Mouse (Mus musculus) skeletal muscle tissue, adult 2 months (tissue): ENCODE data around the gene Zfp36.

Experiments
- DNase-seq: peaks from one replicate; pipeline ENCODE4 v3.0.0-alpha.2; 2012; ENCODE audit warnings: low read depth, low spot score

Zfp36 gene

GRCm38 (mm10) chr7:28384162-28384561 is 4.1 kb upstream of the Zfp36 start:
- no peak for DNase-seq

GRCm38 (mm10) chr7:28383606-28384005 is 3.6 kb upstream of the Zfp36 start:
- DNase-seq: no peak

GRCm38 (mm10) chr7:28382981-28383396 is 2.9 kb upstream of the Zfp36 start:
- peak; percentile 76 for DNase-seq

GRCm38 (mm10) chr7:28382347-28382951 is 2.4 kb upstream of the Zfp36 start:
- DNase-seq: peak; percentile 76

GRCm38 (mm10) chr7:28381938-28382337 is 1.9 kb upstream of the Zfp36 start:
- peak; percentile 92 for DNase-seq

GRCm38 (mm10) chr7:28381017-28381790 is 1.2 kb upstream of the Zfp36 start:
- DNase-seq: peak; percentile 94

GRCm38 (mm10) chr7:28378769-28379651 is 1.0 kb downstream of the Zfp36 start:
- peak; percentile 94 for DNase-seq

GRCm38 (mm10) chr7:28378066-28378690 is 1.9 kb downstream of the Zfp36 start:
- no peak for DNase-seq

- DNase-seq: no peak
These were observed 2.6 kb downstream of the Zfp36 start for GRCm38 (mm10) chr7:28377190-28378065.

- DNase-seq: peak; percentile 92
These were observed 3.9 kb downstream of the Zfp36 start for GRCm38 (mm10) chr7:28376011-28376771.

- peak; percentile 92 for DNase-seq
These were observed 4.7 kb downstream of the Zfp36 start for GRCm38 (mm10) chr7:28375176-28375921.

- no peak for DNase-seq
These were observed 5.4 kb downstream of the Zfp36 start for GRCm38 (mm10) chr7:28374647-28375046.

- no peak for DNase-seq
These were observed 6.1 kb downstream of the Zfp36 start for GRCm38 (mm10) chr7:28373891-28374495.

- DNase-seq: peak; percentile 91
These were observed 6.9 kb downstream of the Zfp36 start for GRCm38 (mm10) chr7:28373131-28373581.

GRCm38 (mm10) chr7:28372251-28373108 is 7.6 kb downstream of the Zfp36 start, which contains the start of gene Plekhg2:
Gene Plekhg2, minus strand, starts transcription at chr7:28372599.
- peak; percentile 100 for DNase-seq

- DNase-seq: no peak
These were observed 8.5 kb downstream of the Zfp36 start for GRCm38 (mm10) chr7:28371514-28371989.

GRCm38 (mm10) chr7:28370977-28371513 is 9.0 kb downstream of the Zfp36 start:
- no peak for DNase-seq
